Mouse (Mus musculus): ENCODE data around the gene Cym.

Gene Cym

DNA sequence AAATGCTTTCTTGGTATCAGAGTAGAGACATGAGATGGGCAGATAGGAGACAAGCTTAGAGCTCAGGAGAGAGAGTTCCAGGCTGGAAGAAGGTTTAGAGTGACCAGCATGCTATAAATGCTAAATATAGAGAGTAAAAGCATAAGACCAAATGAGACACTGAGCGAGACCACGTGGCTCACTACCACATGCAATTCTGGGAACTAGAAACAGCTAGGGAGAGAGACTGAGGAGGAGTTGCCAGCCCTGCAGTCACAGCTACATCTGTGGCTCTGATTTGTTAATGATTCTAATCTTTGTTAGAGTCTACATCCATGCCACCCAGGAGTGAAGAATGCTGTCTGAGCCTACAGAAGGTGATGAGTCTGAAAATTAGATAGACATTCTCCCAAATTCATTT, 52.0 kb downstream of the Cym start:
- peak in 1 of 2 experiments; percentile 69 for DNase-seq (ENCODE audit: low spot score in 2 of 2)

- DNase-seq (ENCODE audit: low spot score in 2 of 2), result no peak
Observed at GRCm38 (mm10) chr3:107162741-107163140, 58.8 kb downstream of the Cym start.

Data from frontal cortex, postnatal 36 days (tissue).